Mouse (Mus musculus) cerebellum, postnatal 36 days (tissue): Measurements from ENCODE around the gene Pkmyt1.

ENCODE experiments used
- DNase-seq, 2 experiments: peaks; one replicate each; pipeline ENCODE4 v3.0.0; 2021 to 2022; ENCODE audit warnings: mixed read lengths in 2 of 2

The Pkmyt1 gene

DNA sequence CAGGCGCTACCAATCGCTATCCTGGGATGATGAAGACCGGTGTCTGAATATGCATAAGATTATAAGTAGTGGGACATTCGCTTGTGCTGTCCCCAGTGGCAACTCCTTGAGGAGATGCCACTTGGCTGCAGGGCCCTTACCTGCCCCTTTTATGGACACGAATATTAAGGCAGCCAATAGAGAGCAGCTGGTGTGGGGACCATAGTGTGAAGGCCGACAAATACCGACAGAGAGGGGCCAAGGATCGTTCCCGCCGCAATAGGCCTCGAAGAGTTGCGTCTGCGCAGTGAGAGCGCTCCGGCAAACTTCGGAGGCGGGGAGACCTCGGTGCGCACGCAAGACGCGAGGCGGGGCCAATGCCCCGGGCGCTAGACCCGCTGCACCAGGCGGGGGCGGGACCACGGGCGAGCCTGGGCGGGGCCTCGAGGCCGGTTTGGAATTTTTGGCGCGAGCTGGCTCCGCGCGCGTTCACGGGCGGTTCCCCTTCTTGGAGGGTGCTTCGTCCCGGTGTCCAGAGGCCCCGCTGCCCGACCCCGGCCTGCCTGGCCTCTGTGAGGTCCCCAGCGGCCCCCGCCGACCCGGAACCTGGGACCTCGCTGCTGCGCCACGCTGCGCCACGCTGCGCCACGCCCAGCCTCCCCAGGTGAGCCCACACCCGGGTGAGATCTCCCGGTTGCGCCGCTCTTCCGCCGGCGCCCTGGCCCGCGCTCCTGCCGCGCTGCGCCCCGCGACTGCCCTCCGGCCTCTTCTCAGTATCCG lies at the start of gene Pkmyt1:
Gene Pkmyt1, plus strand, starts transcription at position 338 of the 759 bp plus-strand sequence.
- DNase-seq: peak; percentile 91 to 95

DNA sequence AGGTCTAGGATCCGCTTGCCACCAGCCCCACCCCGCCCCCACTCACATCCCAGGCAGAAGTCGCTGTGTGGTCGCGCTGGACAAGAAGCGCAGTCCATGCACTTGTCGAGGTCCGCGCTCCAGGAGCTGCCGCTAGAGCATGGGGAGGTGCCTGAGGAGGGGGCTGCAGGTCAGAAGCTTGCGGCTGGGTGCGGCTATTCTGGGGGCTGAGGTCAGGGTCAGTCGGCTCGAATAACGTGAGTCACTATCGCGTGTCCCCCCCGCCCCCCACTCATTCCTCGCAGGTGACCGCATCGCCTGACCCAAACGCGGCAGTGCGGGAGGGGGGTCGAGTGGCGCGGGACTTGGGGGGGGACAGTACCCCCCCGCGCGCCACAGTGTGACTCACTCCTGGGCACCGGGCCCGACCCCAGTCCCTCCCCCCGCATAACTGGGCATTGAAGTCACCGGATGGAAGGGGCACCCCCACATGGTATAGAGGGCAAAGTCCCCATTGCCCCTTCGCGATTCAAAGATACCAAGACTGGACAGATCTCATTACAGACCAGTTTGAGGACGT lies 49.6 kb upstream of the Pkmyt1 start:
- peak; percentile 63 to 73 for DNase-seq

DNA sequence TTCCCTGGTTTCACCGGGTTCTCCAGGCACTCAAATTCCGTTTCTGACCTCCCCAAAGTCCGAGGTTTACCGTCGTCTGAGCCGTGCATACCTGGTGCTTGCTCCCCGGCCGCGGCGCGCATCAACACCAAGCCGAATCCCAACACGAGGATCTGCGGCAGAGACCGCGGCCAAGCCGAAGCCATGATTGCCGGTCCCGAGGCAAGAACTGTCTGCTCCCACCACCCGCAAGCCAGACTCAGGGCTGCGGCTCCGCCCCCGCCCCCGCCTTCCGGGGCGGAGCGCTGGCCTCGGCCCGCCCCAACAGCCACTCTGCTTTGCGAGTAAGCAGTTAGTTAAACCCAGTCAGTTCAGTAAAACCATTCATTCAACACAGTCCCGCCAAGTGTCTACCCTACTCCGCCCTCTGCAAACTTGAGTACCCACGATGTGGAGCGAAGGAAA lies 48.9 kb upstream of the Pkmyt1 start, which contains the start of gene Tnfrsf12a:
Gene Tnfrsf12a, minus strand, starts transcription at position 233 of the 444 bp plus-strand sequence.
- DNase-seq: peak; percentile 79 to 87

DNA sequence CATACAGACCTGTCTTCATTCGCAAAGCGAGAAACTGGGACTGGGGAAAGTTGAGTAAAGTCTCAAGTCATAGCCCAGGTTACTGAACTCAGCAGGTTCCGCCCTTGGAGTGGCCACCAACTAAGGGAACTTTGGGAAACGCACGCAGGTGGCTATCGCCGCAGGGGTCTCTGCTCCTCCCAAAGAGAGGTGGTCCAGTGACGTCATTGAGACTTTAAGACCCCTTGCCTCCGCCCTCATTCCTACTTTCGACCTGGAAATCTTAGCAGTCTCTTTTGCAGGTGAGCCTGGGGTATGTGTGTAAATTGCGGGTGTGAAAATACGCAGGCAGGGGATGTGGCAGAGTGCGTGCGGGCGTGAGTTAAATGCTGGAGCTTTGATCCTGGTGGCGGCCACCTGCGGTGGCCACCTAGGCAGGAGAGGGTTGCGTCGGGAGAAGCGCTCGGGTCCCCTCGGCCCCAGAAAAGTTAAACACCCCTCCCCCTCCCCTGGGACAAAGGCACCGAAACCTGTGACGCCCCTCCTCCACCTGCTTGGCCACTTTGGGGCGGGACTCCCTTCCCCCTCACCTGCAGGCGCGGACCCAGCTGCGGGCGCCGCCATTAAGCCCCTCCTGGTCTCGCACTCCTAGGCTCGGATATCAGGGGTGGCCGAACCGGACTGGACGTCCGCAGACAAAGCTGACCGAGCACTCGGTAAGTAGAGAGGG lies 46.9 kb upstream of the Pkmyt1 start, which contains the start of gene Cldn6:
Gene Cldn6, plus strand, starts transcription at position 123 of the 709 bp plus-strand sequence.
- no peak for DNase-seq

DNA sequence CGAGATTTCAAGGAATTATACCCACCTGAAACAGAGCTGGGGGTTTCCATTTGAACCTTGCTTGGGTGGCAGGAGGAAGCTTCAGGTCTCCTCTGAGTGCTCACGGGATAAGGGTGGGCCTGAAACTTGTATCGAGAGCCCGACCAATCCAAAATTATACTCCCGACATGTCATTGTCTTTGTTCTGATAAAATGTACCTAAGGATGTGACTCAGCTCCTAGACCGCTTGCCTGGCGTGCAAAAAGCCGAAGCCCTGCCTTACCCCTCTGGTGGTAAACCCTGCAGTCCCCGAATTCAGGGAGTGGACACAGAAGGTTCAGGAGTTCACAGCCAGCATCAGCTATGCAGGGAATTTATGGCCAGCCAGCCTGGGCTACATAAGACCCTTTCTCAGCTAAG lies 45.8 kb upstream of the Pkmyt1 start:
- DNase-seq: no peak

DNA sequence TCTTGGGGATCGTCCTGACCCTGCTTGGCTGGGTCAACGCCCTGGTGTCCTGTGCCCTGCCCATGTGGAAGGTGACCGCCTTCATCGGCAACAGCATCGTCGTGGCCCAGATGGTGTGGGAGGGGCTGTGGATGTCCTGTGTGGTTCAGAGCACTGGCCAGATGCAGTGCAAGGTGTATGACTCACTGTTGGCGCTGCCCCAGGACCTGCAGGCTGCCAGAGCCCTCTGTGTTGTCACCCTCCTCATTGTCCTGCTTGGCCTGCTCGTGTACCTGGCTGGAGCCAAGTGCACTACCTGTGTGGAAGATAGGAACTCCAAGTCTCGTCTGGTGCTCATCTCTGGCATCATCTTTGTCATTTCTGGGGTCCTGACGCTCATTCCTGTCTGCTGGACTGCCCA lies 45.0 kb upstream of the Pkmyt1 start:
- DNase-seq: no peak

- DNase-seq: no peak
Observed at GRCm38 (mm10) chr17:23682092-23682491, 44.0 kb upstream of the Pkmyt1 start.

GRCm38 (mm10) chr17:23682530-23682929 lies 43.6 kb upstream of the Pkmyt1 start:
- DNase-seq: no peak

GRCm38 (mm10) chr17:23683226-23683625 lies 42.9 kb upstream of the Pkmyt1 start:
- DNase-seq: no peak

GRCm38 (mm10) chr17:23683856-23684672 lies 42.1 kb upstream of the Pkmyt1 start, which contains the start of gene Cldn9:
Cldn9 (minus strand) TSS chr17:23684026.
- DNase-seq: no peak

GRCm38 (mm10) chr17:23694491-23694890 lies 31.6 kb upstream of the Pkmyt1 start:
- no peak for DNase-seq

DNA sequence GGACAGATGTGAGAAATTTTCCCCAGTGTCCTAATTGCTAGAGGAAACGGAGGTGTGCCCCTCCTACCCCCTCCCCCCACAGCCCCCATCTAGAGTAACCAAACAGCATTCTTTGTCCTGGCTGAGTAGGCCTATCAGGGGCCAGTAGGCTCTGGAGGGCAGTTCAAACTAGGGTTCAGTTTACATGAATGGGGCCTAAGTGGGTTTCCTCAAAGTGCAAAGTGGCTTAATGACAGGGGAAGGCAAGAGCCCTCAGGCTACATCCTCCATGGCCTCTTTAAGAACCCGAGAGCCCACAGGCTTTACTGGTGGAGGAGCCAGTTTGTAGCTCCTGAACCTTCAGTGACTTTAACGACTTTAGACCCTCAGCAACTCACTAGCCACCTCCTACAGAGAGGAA lies 30.3 kb upstream of the Pkmyt1 start:
- DNase-seq: no peak

- DNase-seq: peak; percentile 58 to 69
Observed at GRCm38 (mm10) chr17:23699131-23700077, 26.7 kb upstream of the Pkmyt1 start.

- peak; percentile 95 to 96 for DNase-seq
Observed at GRCm38 (mm10) chr17:23700079-23700478, 26.1 kb upstream of the Pkmyt1 start.

DNA sequence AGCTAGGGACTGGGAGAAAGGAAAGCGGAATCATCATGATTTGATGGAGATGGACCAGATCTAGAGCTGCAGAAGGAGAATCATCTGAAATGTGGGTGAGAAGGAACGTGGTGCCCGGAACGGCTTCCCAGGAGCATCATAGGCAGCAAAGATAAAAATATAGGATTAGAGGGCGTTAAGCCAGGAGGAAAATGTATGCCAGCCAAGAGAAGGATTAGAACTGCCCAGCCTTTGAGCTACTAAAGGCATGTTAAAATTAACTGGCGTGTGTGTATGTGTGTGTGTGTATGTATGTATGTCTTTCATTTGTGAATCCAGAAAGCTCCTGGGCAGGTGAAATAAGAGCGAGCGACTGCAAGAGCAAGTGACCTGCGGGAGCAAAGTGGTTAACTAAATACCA lies 22.8 kb upstream of the Pkmyt1 start:
- DNase-seq: no peak

DNA sequence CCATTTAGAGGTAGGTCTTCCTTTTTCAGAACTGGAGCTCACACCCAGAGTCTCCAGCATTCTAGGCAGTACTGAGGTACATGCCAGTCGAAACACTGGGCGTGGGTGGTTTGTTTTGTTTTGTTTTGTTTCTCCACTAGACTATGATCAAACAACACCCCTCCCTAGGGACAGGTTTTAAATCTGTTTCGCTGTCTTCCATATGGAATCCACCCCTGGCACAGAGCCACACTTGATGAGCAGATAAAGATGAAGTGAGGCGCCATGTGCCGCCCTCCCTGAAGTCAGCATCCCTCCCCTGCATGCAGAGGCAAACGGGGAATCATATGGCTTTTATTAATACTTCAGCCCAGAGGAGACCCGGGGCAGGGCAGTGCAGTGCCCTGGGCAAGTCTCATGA lies 21.4 kb upstream of the Pkmyt1 start:
- DNase-seq: no peak

- no peak for DNase-seq
Observed at GRCm38 (mm10) chr17:23705525-23706104, 20.5 kb upstream of the Pkmyt1 start.

DNA sequence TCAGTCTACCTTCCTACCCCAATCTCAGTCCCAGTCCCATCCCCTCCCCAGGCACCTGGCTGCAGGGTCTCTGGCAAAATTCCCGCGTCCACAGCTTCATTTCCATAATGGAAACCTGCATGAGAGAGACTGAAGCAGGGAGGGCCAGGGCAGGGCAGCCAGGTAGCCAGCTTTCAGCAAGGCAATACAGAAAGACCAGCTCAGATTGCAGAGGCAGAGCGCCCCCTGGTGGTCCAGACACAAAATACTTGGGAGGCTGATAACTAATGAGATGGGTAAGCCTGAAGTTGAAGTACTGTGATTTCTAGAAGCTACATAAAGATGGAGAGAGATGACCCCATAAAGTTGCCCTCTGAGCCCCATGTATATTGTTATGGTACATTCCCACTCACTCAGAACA lies 19.9 kb upstream of the Pkmyt1 start:
- DNase-seq: peak; percentile 85 to 86

- no peak for DNase-seq
Observed at GRCm38 (mm10) chr17:23717003-23717402, 9.1 kb upstream of the Pkmyt1 start.

- no peak for DNase-seq
Observed at GRCm38 (mm10) chr17:23719455-23719854, 6.7 kb upstream of the Pkmyt1 start.

- DNase-seq: no peak
Observed at GRCm38 (mm10) chr17:23721886-23722285, 4.2 kb upstream of the Pkmyt1 start.
